Mouse (Mus musculus) MEL (cell line): Measurements from ENCODE around the gene Lemd1. TPM values are rescaled to one million over a fixed set of nuclear protein-coding genes. Genes with fewer than 3 reads are reported as not detected.

Experiments
- DNase-seq: peaks from one replicate; pipeline ENCODE4 v3.0.0; 2011; ENCODE audit warnings: low read depth, low spot score
- H3K27ac ChIP-seq: 2 replicates; pipeline ENCODE4 v1.5.1; 2012; ENCODE audit warnings: low read depth, mild to moderate bottlenecking, control low read depth, low read length, moderate library complexity; ENCODE audit not compliant: control insufficient read depth
- H3K27me3 ChIP-seq, 2 experiments: fragments of 150-350 bp in 1 of 2; sonication (generic) in 1 of 2; 2 replicates each; pipeline ENCODE4 v1.6.1; 2012; ENCODE audit warnings: low read length in 2 of 2, mild to moderate bottlenecking in 2 of 2, improper control_type of control experiment in 1 of 2, moderate library complexity in 1 of 2; ENCODE audit not compliant: insufficient read depth in 2 of 2, control insufficient read depth in 1 of 2
- H3K36me3 ChIP-seq, 2 experiments: 2 replicates each; pipeline ENCODE4 v1.6.1; 2012 to 2014; ENCODE audit warnings: low read length in 2 of 2, improper control_type of control experiment in 1 of 2, inconsistent platforms in 1 of 2, mild to moderate bottlenecking in 1 of 2; ENCODE audit not compliant: insufficient read depth in 2 of 2, control insufficient read depth in 1 of 2
- H3K4me1 ChIP-seq, 2 experiments: fragments of 150-350 bp in 1 of 2; sonication (generic) in 1 of 2; 2 replicates each; pipeline ENCODE4 v1.6.1; 2012; ENCODE audit warnings: low read length in 2 of 2, improper control_type of control experiment in 1 of 2, mild to moderate bottlenecking in 1 of 2; ENCODE audit not compliant: insufficient read depth in 2 of 2, control insufficient read depth in 1 of 2
- H3K4me3 ChIP-seq, 2 experiments: fragments of 150-350 bp in 1 of 2; sonication (generic) in 1 of 2; 2 replicates each; pipeline ENCODE4 v1.5.1; 2012; ENCODE audit warnings: low read depth in 2 of 2, low read length in 2 of 2, mild to moderate bottlenecking in 2 of 2, moderate library complexity in 2 of 2, control low read depth in 1 of 2, improper control_type of control experiment in 1 of 2; ENCODE audit not compliant: control insufficient read depth in 1 of 2, insufficient read depth in 1 of 2
- H3K79me2 ChIP-seq: 2 replicates; pipeline ENCODE4 v1.6.1; 2012; ENCODE audit warnings: mild to moderate bottlenecking, low read length, moderate library complexity; ENCODE audit not compliant: control insufficient read depth, poor library complexity, insufficient read depth
- H3K9ac ChIP-seq: 2 replicates; pipeline ENCODE4 v1.6.1; 2012; ENCODE audit warnings: low read depth, mild to moderate bottlenecking, control low read depth, low read length, moderate library complexity; ENCODE audit not compliant: control insufficient read depth, poor library complexity, severe bottlenecking
- H3K9me3 ChIP-seq: fragments of 150-350 bp; sonication (generic); replicated peaks from 2 replicates; pipeline ENCODE4 v1.6.1; 2012; ENCODE audit warnings: mild to moderate bottlenecking, low read length, improper control_type of control experiment, moderate library complexity; ENCODE audit not compliant: insufficient read depth
- EP300 ChIP-seq, 2 experiments: IDR thresholded peaks; 2 replicates each; pipeline ENCODE4 v1.6.1; 2011; ENCODE audit warnings: improper control_type of control experiment in 2 of 2, low read length in 2 of 2, low read depth in 1 of 2, mild to moderate bottlenecking in 1 of 2
- GATA1 ChIP-seq: IDR thresholded peaks from 2 replicates; pipeline ENCODE4 v1.6.1; 2011; ENCODE audit warnings: low read depth, low read length, improper control_type of control experiment
- KAT2A ChIP-seq: conservative IDR thresholded peaks from 2 replicates; pipeline ENCODE4 v1.6.1; 2012; ENCODE audit warnings: low read depth, low read length, improper control_type of control experiment, inconsistent platforms
- MEF2A ChIP-seq: IDR thresholded peaks from 2 replicates; pipeline ENCODE4 v1.6.1; 2014; ENCODE audit warnings: low read depth, mild to moderate bottlenecking, inconsistent platforms, low read length, improper control_type of control experiment; ENCODE audit not compliant: poor library complexity, insufficient replicate concordance, severe bottlenecking; ENCODE audit errors: extremely low read depth
- MXI1 ChIP-seq: IDR thresholded peaks from 2 replicates; pipeline ENCODE4 v1.6.1; 2011; ENCODE audit warnings: mild to moderate bottlenecking, low read depth, low read length, improper control_type of control experiment
- MYC ChIP-seq: IDR thresholded peaks from 2 replicates; pipeline ENCODE4 v1.6.1; 2011; ENCODE audit warnings: low read depth, mild to moderate bottlenecking, low read length, improper control_type of control experiment, moderate library complexity
- POLR2AphosphoS5 ChIP-seq: IDR thresholded peaks from 2 replicates; pipeline ENCODE4 v1.6.1; 2012; ENCODE audit warnings: low read depth, borderline replicate concordance, mild to moderate bottlenecking, inconsistent platforms, low read length, moderate library complexity, mixed read lengths
- RCOR1 ChIP-seq: IDR thresholded peaks from 2 replicates; pipeline ENCODE4 v1.6.1; 2012; ENCODE audit warnings: low read depth, mild to moderate bottlenecking, inconsistent platforms, low read length, improper control_type of control experiment
- TAL1 ChIP-seq: IDR thresholded peaks from 2 replicates; pipeline ENCODE4 v1.6.1; 2012; ENCODE audit warnings: mild to moderate bottlenecking, inconsistent platforms, low read length, moderate library complexity, mixed read lengths
- TCF12 ChIP-seq: IDR thresholded peaks from 2 replicates; pipeline ENCODE4 v1.6.1; 2014; ENCODE audit warnings: low read depth, mild to moderate bottlenecking, inconsistent platforms, low read length, improper control_type of control experiment, moderate library complexity
- UBTF ChIP-seq: IDR thresholded peaks from 2 replicates; pipeline ENCODE4 v1.6.1; 2012; ENCODE audit warnings: low read depth, mild to moderate bottlenecking, inconsistent platforms, low read length, improper control_type of control experiment, moderate library complexity, borderline replicate concordance; ENCODE audit not compliant: insufficient read depth
- USF1 ChIP-seq: IDR thresholded peaks from 2 replicates; pipeline ENCODE4 v1.6.1; 2014; ENCODE audit warnings: low read depth, mild to moderate bottlenecking, inconsistent platforms, low read length, improper control_type of control experiment, moderate library complexity
- ZC3H11A ChIP-seq: IDR thresholded peaks from 2 replicates; pipeline ENCODE4 v1.6.1; 2012; ENCODE audit warnings: low read depth, mild to moderate bottlenecking, inconsistent platforms, low read length, improper control_type of control experiment
- ZKSCAN1 ChIP-seq: IDR thresholded peaks from 2 replicates; pipeline ENCODE4 v1.6.1; 2012; ENCODE audit warnings: low read depth, mild to moderate bottlenecking, inconsistent platforms, low read length, improper control_type of control experiment, moderate library complexity
- ZNF384 ChIP-seq: IDR thresholded peaks from 2 replicates; pipeline ENCODE4 v1.6.1; 2012; ENCODE audit warnings: low read depth, mild to moderate bottlenecking, inconsistent platforms, low read length, improper control_type of control experiment
- polyA plus RNA-seq, 2 experiments: library from polyadenylated mRNA; stranded (reverse) in 1 of 2; unstranded in 1 of 2; fragments of >175 nt in 1 of 2; fragments of >200 nt in 1 of 2; gene quantifications; 2 replicates each; pipeline versions ENCODE4 v1.2.1 to v1.2.4; 2012; ENCODE audit warnings: low replicate concordance in 2 of 2, low read depth in 1 of 2; ENCODE audit not compliant: insufficient read length in 2 of 2, insufficient read depth in 1 of 2, missing spikeins in 1 of 2
- total RNA-seq: library from RNA; depleted of rRNA; stranded (reverse); fragments of 300-350 nt; gene quantifications from 2 replicates; pipeline ENCODE4 v1.2.3, GENCODE M21; 2012

Lemd1 gene
- total and polyA plus RNA-seq, 3 experiments = not detected

DNA sequence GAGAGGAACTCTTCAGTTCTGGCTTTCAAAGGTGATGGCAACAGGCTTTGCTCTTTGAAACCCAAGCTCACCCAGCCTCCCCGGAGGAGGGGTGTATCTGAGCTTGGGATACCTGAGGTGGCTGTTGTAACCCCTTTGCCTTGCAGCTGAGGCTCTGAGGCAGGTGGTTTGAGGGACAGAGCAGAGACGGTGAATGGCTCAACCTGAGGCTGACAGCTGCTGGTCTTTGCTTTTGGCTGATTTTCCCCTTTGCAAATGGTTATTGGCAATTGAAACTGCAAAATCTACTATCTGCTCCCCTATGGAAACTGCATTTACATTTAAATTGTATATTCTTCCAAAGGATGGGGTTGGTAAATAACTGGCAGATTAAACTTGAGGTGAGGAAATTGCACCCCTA lies 30.4 kb downstream of the Lemd1 start:
- Histone ChIP-seq H3K79me2 (no peaks in the 10 kb centered on the region), H3K9me3 (no peaks in the 10 kb centered on the region), H3K9ac (no peak overlapping the region), H3K4me1 (no peaks in the 10 kb centered on the region), H3K27ac (no peak overlapping the region), H3K27me3 (peaks cover 2 to 3% of the 10 kb centered on the region in 2 experiments; a peak in 3 of 4 replicates), H3K4me3 (no peak overlapping the region), H3K36me3 (no peaks in the 10 kb centered on the region)
- no peak for DNase-seq
- TF ChIP-seq POLR2AphosphoS5 (no peak), TAL1 (no peak), UBTF (no peak), ZC3H11A (no peak), ZNF384 (no peak), GATA1 (no peak), MXI1 (no peak), USF1 (no peak), EP300 (IDR thresholded peaks at IDR 0.05; ENCODE audit: low read depth in 1 of 2, low read length in 2 of 2) (no peak), ZKSCAN1 (no peak), MYC (no peak), KAT2A (no peak)

GRCm38 (mm10) chr1:132222166-132222565 lies 30.9 kb downstream of the Lemd1 start:
- no peak overlapping the region for H3K27ac ChIP-seq
- H3K9me3 ChIP-seq = no peaks in the 10 kb centered on the region
- no peaks in the 10 kb centered on the region for H3K79me2 ChIP-seq
- DNase-seq = no peak
- no peaks in the 10 kb centered on the region for H3K4me1 ChIP-seq
- H3K36me3 ChIP-seq = no peaks in the 10 kb centered on the region
- TF ChIP-seq MEF2A (no peak), TCF12 (no peak), RCOR1 (no peak)
- TF ChIP-seq, all 39 proteins: peak for 0
- Histone ChIP-seq H3K4me3 (no peak overlapping the region), H3K27me3 (peaks cover 1 to 3% of the 10 kb centered on the region in 2 experiments; a peak in 3 of 4 replicates), H3K9ac (no peak overlapping the region)
